Mouse (Mus musculus) midbrain, embryonic 15.5 days (tissue): ENCODE measurements at regions not wholly inside any gene's neighbourhood (a gene's known extent, or its start where the extent isn't known, plus 50 kb on each side); places are given as distances from the start of the nearest gene placed in this dataset.

Source experiments
- ATAC-seq: fragments of 200-750 bp; cut with Nextera tagmentation; replicated peaks from 2 replicates; pipeline ENCODE4 v1.8.0; 2017; ENCODE audit warnings: moderate TSS enrichment
- H3K27ac ChIP-seq: fragments of 300-500 bp; sonication (generic); 2 replicates; pipeline ENCODE4 v1.5.1; 2015; ENCODE audit warnings: mild to moderate bottlenecking, inconsistent platforms
- H3K27me3 ChIP-seq: fragments of 300-500 bp; sonication (generic); replicated peaks from 2 replicates; pipeline ENCODE4 v1.6.1; 2015; ENCODE audit warnings: inconsistent platforms
- H3K36me3 ChIP-seq: fragments of 300-500 bp; sonication (generic); replicated peaks from 2 replicates; pipeline ENCODE4 v1.6.1; 2015; ENCODE audit warnings: inconsistent platforms
- H3K4me1 ChIP-seq: fragments of 300-500 bp; sonication (generic); 2 replicates; pipeline ENCODE4 v1.6.1; 2015; ENCODE audit warnings: inconsistent platforms
- H3K4me2 ChIP-seq: fragments of 300-500 bp; sonication (generic); 2 replicates; pipeline ENCODE4 v1.6.1; 2015; ENCODE audit warnings: inconsistent platforms, mild to moderate bottlenecking, moderate library complexity
- H3K4me3 ChIP-seq: fragments of 300-500 bp; sonication (generic); 2 replicates; pipeline ENCODE4 v1.5.1; 2015; ENCODE audit warnings: mild to moderate bottlenecking, inconsistent platforms
- H3K9ac ChIP-seq: fragments of 300-500 bp; sonication (generic); 2 replicates; pipeline ENCODE4 v1.6.1; 2015; ENCODE audit warnings: mild to moderate bottlenecking, inconsistent platforms
- H3K9me3 ChIP-seq: fragments of 300-500 bp; sonication (generic); 2 replicates; pipeline ENCODE4 v1.6.1; 2016; ENCODE audit warnings: inconsistent platforms
- WGBS: fragments of 180-500 bp; shearing (Covaris S2); methylation state at CpG from one replicate; pipeline ENCODE4 v1.1.7; 2015; ENCODE audit warnings: mixed read lengths; 5-methylcytosine and 5-hydroxymethylcytosine counted together

GRCm38 (mm10) chr14:14640557-14640956, 61.5 kb upstream of the Slc4a7 start:
- no peak overlapping the region for H3K4me2 ChIP-seq
- H3K36me3 ChIP-seq, result no peaks in the 10 kb centered on the region
- H3K27ac ChIP-seq, result no peak overlapping the region
- no peaks in the 10 kb centered on the region for H3K27me3 ChIP-seq
- no peak overlapping the region for H3K9ac ChIP-seq
- H3K4me3 ChIP-seq, result no peak overlapping the region
- H3K9me3 ChIP-seq, result no peaks in the 10 kb centered on the region
- no peak for ATAC-seq
- no peaks in the 10 kb centered on the region for H3K4me1 ChIP-seq

- H3K27me3 ChIP-seq, result no peaks in the 10 kb centered on the region
- ATAC-seq, result no peak
Observed at GRCm38 (mm10) chr14:14643533-14643932, 58.5 kb upstream of the Slc4a7 start.

GRCm38 (mm10) chr14:14645084-14645483, 57.0 kb upstream of the Slc4a7 start:
- H3K27me3 ChIP-seq, result no peaks in the 10 kb centered on the region
- no peak overlapping the region for H3K4me3 ChIP-seq
- H3K9ac ChIP-seq, result no peak overlapping the region
- no peak overlapping the region for H3K27ac ChIP-seq
- H3K9me3 ChIP-seq, result no peaks in the 10 kb centered on the region
- H3K4me2 ChIP-seq, result no peak overlapping the region
- ATAC-seq, result no peak
- no peaks in the 10 kb centered on the region for H3K36me3 ChIP-seq
- 70% methylated on average over 3 of the region's 3 CpGs for WGBS
- H3K4me1 ChIP-seq, result no peaks in the 10 kb centered on the region

More at GRCm38 (mm10) chr14:14643533-14643932, 58.5 kb upstream of the Slc4a7 start:
- Histone ChIP-seq H3K9me3 (no peaks in the 10 kb centered on the region), H3K36me3 (no peaks in the 10 kb centered on the region), H3K9ac (no peak overlapping the region), H3K27ac (no peak overlapping the region), H3K4me2 (no peak overlapping the region), H3K4me1 (no peaks in the 10 kb centered on the region), H3K4me3 (no peak overlapping the region)
- WGBS, result 91% methylated on average over 3 of the region's 3 CpGs
